Mouse (Mus musculus): ENCODE results near the gene Mrtfb.

- TF ChIP-seq POLR2A (IDR thresholded peaks at IDR 0.05; ENCODE audit: low read depth, low read length) (peak; percentile 69), CTCF (IDR thresholded peaks at IDR 0.05; ENCODE audit: borderline replicate concordance, insufficient read depth, low read length) (no peak)
Measured at GRCm38 (mm10) chr16:13255855-13256635, at the start of gene Mrtfb.
